Mouse (Mus musculus) erythroid progenitor cell, adult 5-6 weeks (primary cell): Measurements from ENCODE around the gene Pdxdc1. TPM values are rescaled to one million over a fixed set of nuclear protein-coding genes. Genes with fewer than 3 reads are reported as not detected.
A peak's percentile ranks its signal among the peaks of the same experiment; 100 is the strongest.
"Not testable (repeated sequence)": the region's sequence is repeated elsewhere in the genome, so short reads cannot be mapped to it uniquely, and the experiment has no call there.

Experiments used
- ATAC-seq: replicated peaks from 2 replicates; pipeline ENCODE4 v1.8.0; 2016; ENCODE audit warnings: moderate number of reproducible peaks, mild to moderate bottlenecking, moderate TSS enrichment, inconsistent platforms; ENCODE audit not compliant: poor library complexity, low FRiP score, severe bottlenecking
- total RNA-seq, 2 experiments: library from RNA; stranded (forward) in 1 of 2; stranded (reverse) in 1 of 2; fragments of 150-400 nt in 1 of 2; fragments of 186-747, 209-891 nt in 1 of 2; gene quantifications; 2 replicates each; pipeline versions ENCODE4 v1.2.3 to v1.2.4; 2015 to 2017; ENCODE audit warnings: low replicate concordance in 2 of 2

The Pdxdc1 gene
- total RNA-seq, 2 experiments from 2014 or later, result 33.0 to 41.1 TPM

- ATAC-seq, result no peak
These were observed 83.0 kb downstream of the Pdxdc1 start for GRCm38 (mm10) chr16:13819806-13820500.

- no peak for ATAC-seq
These were observed 83.6 kb downstream of the Pdxdc1 start for GRCm38 (mm10) chr16:13819394-13819743.

GRCm38 (mm10) chr16:13818560-13819393, 84.2 kb downstream of the Pdxdc1 start, which contains the start of gene Ntan1:
TSS of gene Ntan1 (plus strand) at chr16:13818845.
- ATAC-seq, result peak; percentile 95

- no peak for ATAC-seq
These were observed 89.7 kb downstream of the Pdxdc1 start for GRCm38 (mm10) chr16:13813200-13813599.

- no peak for ATAC-seq
These were observed 90.8 kb downstream of the Pdxdc1 start for GRCm38 (mm10) chr16:13812152-13812551.

GRCm38 (mm10) chr16:13808410-13808809, 94.5 kb downstream of the Pdxdc1 start:
- no peak for ATAC-seq

- ATAC-seq, result no peak
These were observed 95.3 kb downstream of the Pdxdc1 start for GRCm38 (mm10) chr16:13807616-13808015.

GRCm38 (mm10) chr16:13804666-13805065, 98.3 kb downstream of the Pdxdc1 start:
- ATAC-seq, result no peak

GRCm38 (mm10) chr16:13801231-13801630, 101.7 kb downstream of the Pdxdc1 start:
- no peak for ATAC-seq

- no peak for ATAC-seq
These were observed 106.2 kb downstream of the Pdxdc1 start for GRCm38 (mm10) chr16:13796746-13797175.

GRCm38 (mm10) chr16:13793441-13793840, 109.5 kb downstream of the Pdxdc1 start:
- not testable (repeated sequence) for ATAC-seq

- no peak for ATAC-seq
These were observed 117.0 kb downstream of the Pdxdc1 start for GRCm38 (mm10) chr16:13785932-13786331.

Other genes with a start within 250 kb of the Pdxdc1 start
- 4.2 and 5.4 TPM in 2 replicates for gene Parn, start 235.0 kb downstream of the Pdxdc1 start, total RNA-seq (2015; ENCODE audit: low replicate concordance)
- 7.7 and 7.9 TPM in 2 replicates for gene Parn, start 235.0 kb downstream of the Pdxdc1 start, total RNA-seq (2017; ENCODE audit: low replicate concordance)
- 5.0 and 7.1 TPM in 2 replicates for gene Bfar, start 231.3 kb downstream of the Pdxdc1 start, total RNA-seq (2015; ENCODE audit: low replicate concordance)
- 8.9 and 18.2 TPM in 2 replicates for gene Bfar, start 231.3 kb downstream of the Pdxdc1 start, total RNA-seq (2017; ENCODE audit: low replicate concordance)
- gene 3110001I22Rik, start 231.2 kb downstream of the Pdxdc1 start, total RNA-seq (2015; ENCODE audit: low replicate concordance), result 3.6 and 4.2 TPM in 2 replicates
- 5.7 and 10.8 TPM in 2 replicates for gene 3110001I22Rik, start 231.2 kb downstream of the Pdxdc1 start, total RNA-seq (2017; ENCODE audit: low replicate concordance)
- not detected in 2 replicates for gene Pla2g10, start 172.1 kb downstream of the Pdxdc1 start, total RNA-seq (2015; ENCODE audit: low replicate concordance)
- not detected in 2 replicates for gene Pla2g10, start 172.1 kb downstream of the Pdxdc1 start, total RNA-seq (2017; ENCODE audit: low replicate concordance)
- gene Rrn3, start 122.4 kb downstream of the Pdxdc1 start, total RNA-seq (2015; ENCODE audit: low replicate concordance), result 7.6 and 8.4 TPM in 2 replicates
- 8.7 and 10.0 TPM in 2 replicates for gene Rrn3, start 122.4 kb downstream of the Pdxdc1 start, total RNA-seq (2017; ENCODE audit: low replicate concordance)
- 22.0 and 25.6 TPM in 2 replicates for gene Ntan1, start 84.3 kb downstream of the Pdxdc1 start, total RNA-seq (2015; ENCODE audit: low replicate concordance)
- gene Ntan1, start 84.3 kb downstream of the Pdxdc1 start, total RNA-seq (2017; ENCODE audit: low replicate concordance), result 6.3 and 24.6 TPM in 2 replicates
- gene Mpv17l, start within 50 bp of the Pdxdc1 start, total RNA-seq (2015; ENCODE audit: low replicate concordance), result not detected in 2 replicates
- 1.2 TPM in 1 of 2 replicates, not detected in the other for gene Mpv17l, start within 50 bp of the Pdxdc1 start, total RNA-seq (2017; ENCODE audit: low replicate concordance)
- gene 2900011O08Rik, start 83.5 kb upstream of the Pdxdc1 start, total RNA-seq (2015; ENCODE audit: low replicate concordance), result not detected in 2 replicates
- gene 2900011O08Rik, start 83.5 kb upstream of the Pdxdc1 start, total RNA-seq (2017; ENCODE audit: low replicate concordance), result not detected in 2 replicates
- gene Ifitm7, start 83.8 kb upstream of the Pdxdc1 start, total RNA-seq (2015; ENCODE audit: low replicate concordance), result not detected in 2 replicates
- gene Ifitm7, start 83.8 kb upstream of the Pdxdc1 start, total RNA-seq (2017; ENCODE audit: low replicate concordance), result not detected in 2 replicates